Mouse (Mus musculus): ENCODE measurements around the gene Ing5. TPM values are rescaled to one million over a fixed set of nuclear protein-coding genes. Genes with fewer than 3 reads are reported as not detected.
"Not testable (repeated sequence)": the region's sequence is repeated elsewhere in the genome, so short reads cannot be mapped to it uniquely, and the experiment has no call there.

Ing5 gene
- polyA plus RNA-seq, 1 experiment, result 3.3 TPM

DNA sequence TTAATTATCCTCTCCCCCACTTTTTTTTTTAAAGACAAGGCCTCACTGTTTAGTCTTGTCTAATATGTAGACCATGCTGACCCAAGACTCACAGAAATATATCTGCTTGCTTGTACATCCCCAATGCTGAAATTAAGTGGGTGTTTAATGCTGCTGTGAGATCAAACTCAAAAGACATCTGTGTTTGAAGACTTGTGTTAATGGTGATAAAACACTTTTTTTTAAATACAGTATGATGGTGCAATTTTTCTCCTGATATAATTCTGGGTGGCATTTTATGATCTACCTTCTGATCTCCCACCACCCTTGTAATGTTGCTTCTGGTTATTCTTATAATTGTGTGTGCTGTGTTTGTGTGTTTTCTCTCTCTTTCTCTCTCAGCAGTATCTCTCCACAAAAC, 47.6 kb upstream of the Ing5 start:
- H3K4me3 ChIP-seq, result no peak overlapping the region

DNA sequence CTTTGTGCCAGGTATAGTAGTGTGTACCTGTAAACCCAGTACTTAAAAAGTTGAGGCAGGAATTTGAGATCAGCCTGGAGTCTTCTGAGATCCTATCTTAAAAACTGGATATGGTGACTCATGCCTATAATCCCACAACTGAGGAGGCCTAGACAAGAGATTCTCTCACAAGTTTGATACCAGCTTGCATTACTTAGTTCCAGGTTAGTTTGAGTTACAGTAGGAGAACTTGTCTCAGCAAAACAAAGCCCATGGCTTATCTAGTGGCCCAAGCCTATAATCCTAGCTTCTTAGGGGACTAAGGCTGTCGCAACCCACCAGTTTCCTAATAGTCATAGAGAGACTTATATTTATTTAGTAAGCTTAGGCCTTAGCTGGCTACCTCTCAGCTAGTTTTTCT, 43.7 kb upstream of the Ing5 start:
- H3K4me2 ChIP-seq (ENCODE audit: low read depth), result no peak overlapping the region
- no peak for TF ChIP-seq TCF12 (IDR thresholded peaks at IDR 0.05; ENCODE audit: insufficient read depth, poor library complexity, severe bottlenecking)
- TF ChIP-seq CEBPB (IDR thresholded peaks at IDR 0.05; ENCODE audit: insufficient read depth, poor library complexity, severe bottlenecking), result no peak
- no peak for TF ChIP-seq E2F4 (IDR thresholded peaks at IDR 0.05; ENCODE audit: insufficient read depth)
- TF ChIP-seq MYOD1 (IDR thresholded peaks at IDR 0.05; ENCODE audit: control insufficient read depth in 1 of 3, insufficient read length in 2 of 3, low read depth in 2 of 3), result no peak
- no peak for TF ChIP-seq MYOG (IDR thresholded peaks at IDR 0.05; ENCODE audit: control insufficient read depth in 1 of 3, insufficient read depth in 1 of 3, insufficient read length in 2 of 3, low read depth in 2 of 3)

More for the DNA sequence above, 47.6 kb upstream of the Ing5 start:
- H3K79me2 ChIP-seq (ENCODE audit: control insufficient read depth, insufficient read depth), result peaks cover 73% of the 10 kb centered on the region
- no peak overlapping the region for H3ac ChIP-seq (ENCODE audit: control insufficient read depth, insufficient read length)
- no peaks in the 10 kb centered on the region for H3K27me3 ChIP-seq (ENCODE audit: control insufficient read depth, insufficient read depth, insufficient read length)
- H3K36me3 ChIP-seq (ENCODE audit: control insufficient read depth, insufficient read depth), result no peaks in the 10 kb centered on the region
- TF ChIP-seq TCF3 (IDR thresholded peaks at IDR 0.05; ENCODE audit: insufficient read length, low read depth) (no peak), TCF12 (IDR thresholded peaks at IDR 0.05; ENCODE audit: insufficient read depth, poor library complexity, severe bottlenecking) (no peak), MYOD1 (IDR thresholded peaks at IDR 0.05; ENCODE audit: control insufficient read depth in 1 of 3, insufficient read length in 2 of 3, low read depth in 2 of 3) (no peak), MYOG (IDR thresholded peaks at IDR 0.05; ENCODE audit: control insufficient read depth in 1 of 3, insufficient read depth in 1 of 3, insufficient read length in 2 of 3, low read depth in 2 of 3) (no peak), USF1 (IDR thresholded peaks at IDR 0.05; ENCODE audit: low read depth) (no peak), POLR2AphosphoS2 (IDR thresholded peaks at IDR 0.05; ENCODE audit: insufficient read length, low read depth) (no peak), MAX (IDR thresholded peaks at IDR 0.05; ENCODE audit: low read depth) (no peak)
- H3K4me2 ChIP-seq (ENCODE audit: low read depth), result peak overlapping the region; percentile 77

DNA sequence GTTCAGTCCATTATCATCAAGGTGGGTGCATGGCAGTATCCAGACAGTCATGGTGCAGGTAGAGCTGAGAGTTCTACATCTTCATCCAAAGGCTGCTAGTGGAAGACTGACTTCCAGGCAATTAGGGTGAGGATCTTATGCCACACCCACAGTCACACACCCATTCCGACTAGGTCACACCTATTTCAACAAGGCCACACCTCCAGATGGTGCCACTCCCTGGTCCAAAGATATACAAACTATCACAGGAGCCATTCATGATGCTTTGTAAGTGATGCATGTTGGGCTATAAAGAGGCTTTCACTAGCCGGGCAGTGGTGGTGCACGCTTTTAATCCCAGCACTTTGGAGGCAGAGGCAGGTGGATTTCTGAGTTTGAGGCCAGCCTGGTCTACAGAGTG, 40.2 kb upstream of the Ing5 start:
- not testable (repeated sequence) for H3ac ChIP-seq (ENCODE audit: control insufficient read depth, insufficient read length); H3K27me3 ChIP-seq (ENCODE audit: control insufficient read depth, insufficient read depth, insufficient read length); H3K36me3 ChIP-seq (ENCODE audit: control insufficient read depth, insufficient read depth); H3K4me3 ChIP-seq; H3K4me2 ChIP-seq (ENCODE audit: low read depth)
- H3K79me2 ChIP-seq (ENCODE audit: control insufficient read depth, insufficient read depth), result peaks cover 81% of the 10 kb centered on the region

More for the DNA sequence above, 43.7 kb upstream of the Ing5 start:
- no peaks in the 10 kb centered on the region for H3K27me3 ChIP-seq (ENCODE audit: control insufficient read depth, insufficient read depth, insufficient read length)
- peaks cover 92% of the 10 kb centered on the region for H3K79me2 ChIP-seq (ENCODE audit: control insufficient read depth, insufficient read depth)
- H3ac ChIP-seq (ENCODE audit: control insufficient read depth, insufficient read length), result no peak overlapping the region
- H3K36me3 ChIP-seq (ENCODE audit: control insufficient read depth, insufficient read depth), result no peaks in the 10 kb centered on the region
- H3K4me3 ChIP-seq, result no peak overlapping the region

DNA sequence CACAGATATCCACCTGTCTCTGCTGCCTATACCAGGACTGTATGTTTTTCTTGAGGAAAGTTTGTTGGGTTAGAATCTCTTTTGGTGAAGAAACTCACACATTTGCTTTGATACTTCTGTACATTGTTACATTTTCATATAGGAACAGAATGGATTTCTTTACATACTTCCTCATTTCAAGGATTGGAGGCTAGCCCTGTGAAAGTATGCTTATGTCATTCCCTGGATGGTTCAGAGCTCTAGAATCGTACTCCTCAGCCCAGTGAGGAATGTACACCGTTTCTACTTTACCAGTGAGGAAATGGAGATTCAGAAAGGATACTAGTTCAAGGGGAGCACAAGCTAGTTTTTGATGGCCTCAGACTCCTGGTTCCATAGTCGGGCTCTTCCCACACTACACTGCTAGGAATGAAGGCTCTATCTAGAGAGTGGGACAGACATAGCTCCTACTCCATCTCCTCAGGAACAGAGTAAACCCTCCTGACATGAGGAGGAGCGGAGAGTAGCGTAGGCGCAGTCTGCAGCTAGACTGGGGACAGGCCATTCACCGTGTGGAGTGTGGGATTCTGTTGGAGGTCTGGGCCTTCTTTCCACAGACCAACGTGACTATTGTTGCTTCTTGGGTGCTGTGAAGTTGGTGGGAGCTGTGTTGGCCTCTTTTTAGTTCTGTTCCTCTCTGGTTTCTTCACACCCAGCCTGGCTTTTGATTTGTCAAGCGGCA, 38.7 kb upstream of the Ing5 start:
- no peak overlapping the region for H3K4me3 ChIP-seq
- peaks cover 72% of the 10 kb centered on the region for H3K79me2 ChIP-seq (ENCODE audit: control insufficient read depth, insufficient read depth)
- TF ChIP-seq E2F4 (IDR thresholded peaks at IDR 0.05; ENCODE audit: insufficient read depth), result no peak
- no peak for TF ChIP-seq POLR2A (IDR thresholded peaks at IDR 0.05; ENCODE audit: insufficient read length, low read depth)
- no peak for TF ChIP-seq MAX (IDR thresholded peaks at IDR 0.05; ENCODE audit: low read depth)
- no peak for TF ChIP-seq POLR2AphosphoS2 (IDR thresholded peaks at IDR 0.05; ENCODE audit: insufficient read length, low read depth)
- TF ChIP-seq TCF3 (IDR thresholded peaks at IDR 0.05; ENCODE audit: insufficient read length, low read depth), result no peak
- no peak for TF ChIP-seq USF1 (IDR thresholded peaks at IDR 0.05; ENCODE audit: low read depth)
- no peak for TF ChIP-seq MYOG (IDR thresholded peaks at IDR 0.05; ENCODE audit: control insufficient read depth in 1 of 3, insufficient read depth in 1 of 3, insufficient read length in 2 of 3, low read depth in 2 of 3)
- no peak for TF ChIP-seq SRF (IDR thresholded peaks at IDR 0.05; ENCODE audit: control insufficient read depth, insufficient read length, low read depth)
- TF ChIP-seq TCF12 (IDR thresholded peaks at IDR 0.05; ENCODE audit: insufficient read depth, poor library complexity, severe bottlenecking), result no peak
- no peak for TF ChIP-seq REST (IDR thresholded peaks at IDR 0.05; ENCODE audit: insufficient read depth, insufficient read length)
- TF ChIP-seq CEBPB (IDR thresholded peaks at IDR 0.05; ENCODE audit: insufficient read depth, poor library complexity, severe bottlenecking), result no peak
- TF ChIP-seq MYOD1 (IDR thresholded peaks at IDR 0.05; ENCODE audit: control insufficient read depth in 1 of 3, insufficient read length in 2 of 3, low read depth in 2 of 3), result no peak
- H3K4me2 ChIP-seq (ENCODE audit: low read depth), result no peak overlapping the region
- no peak overlapping the region for H3ac ChIP-seq (ENCODE audit: control insufficient read depth, insufficient read length)
- H3K27me3 ChIP-seq (ENCODE audit: control insufficient read depth, insufficient read depth, insufficient read length), result no peaks in the 10 kb centered on the region
- no peaks in the 10 kb centered on the region for H3K36me3 ChIP-seq (ENCODE audit: control insufficient read depth, insufficient read depth)

DNA sequence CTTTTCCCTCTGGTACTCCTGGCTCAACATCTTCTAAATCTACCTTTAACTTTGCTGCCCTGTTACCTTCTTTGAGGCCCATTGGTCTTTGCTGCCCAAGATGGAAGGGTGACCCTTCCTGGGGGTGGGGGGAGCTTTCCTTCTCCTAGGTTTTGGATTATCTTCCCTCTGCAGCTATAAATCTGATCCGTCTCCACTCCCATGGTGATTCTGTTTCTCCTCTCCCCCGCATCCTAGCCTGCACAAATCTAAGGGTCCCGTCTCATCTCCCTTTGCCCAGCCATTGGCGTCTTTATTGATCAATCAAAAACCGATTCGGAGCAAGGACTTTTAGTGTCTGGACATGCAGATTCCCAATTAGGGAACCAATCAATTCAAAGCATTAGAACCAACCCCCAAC, 36.2 kb upstream of the Ing5 start:
- Histone ChIP-seq H3K4me2 (ENCODE audit: low read depth) (no peak overlapping the region), H3K79me2 (ENCODE audit: control insufficient read depth, insufficient read depth) (peaks cover 53% of the 10 kb centered on the region), H3K36me3 (ENCODE audit: control insufficient read depth, insufficient read depth) (no peaks in the 10 kb centered on the region), H3ac (ENCODE audit: control insufficient read depth, insufficient read length) (no peak overlapping the region), H3K4me3 (no peak overlapping the region), H3K27me3 (ENCODE audit: control insufficient read depth, insufficient read depth, insufficient read length) (no peaks in the 10 kb centered on the region)
- TF ChIP-seq MYOD1 (IDR thresholded peaks at IDR 0.05; ENCODE audit: control insufficient read depth in 1 of 3, insufficient read length in 2 of 3, low read depth in 2 of 3) (no peak), REST (IDR thresholded peaks at IDR 0.05; ENCODE audit: insufficient read depth, insufficient read length) (no peak), MYOG (IDR thresholded peaks at IDR 0.05; ENCODE audit: control insufficient read depth in 1 of 3, insufficient read depth in 1 of 3, insufficient read length in 2 of 3, low read depth in 2 of 3) (no peak), POLR2AphosphoS2 (IDR thresholded peaks at IDR 0.05; ENCODE audit: insufficient read length, low read depth) (no peak), TCF12 (IDR thresholded peaks at IDR 0.05; ENCODE audit: insufficient read depth, poor library complexity, severe bottlenecking) (no peak), MAX (IDR thresholded peaks at IDR 0.05; ENCODE audit: low read depth) (no peak), CEBPB (IDR thresholded peaks at IDR 0.05; ENCODE audit: insufficient read depth, poor library complexity, severe bottlenecking) (no peak), USF1 (IDR thresholded peaks at IDR 0.05; ENCODE audit: low read depth) (no peak), POLR2A (IDR thresholded peaks at IDR 0.05; ENCODE audit: insufficient read length, low read depth) (no peak), E2F4 (IDR thresholded peaks at IDR 0.05; ENCODE audit: insufficient read depth) (no peak), SRF (IDR thresholded peaks at IDR 0.05; ENCODE audit: control insufficient read depth, insufficient read length, low read depth) (no peak)
